Mouse (Mus musculus) megakaryocyte, embryonic 14.5 days (primary cell): ENCODE measurements at regions not wholly inside any gene's neighbourhood (a gene's known extent, or its start where the extent isn't known, plus 50 kb on each side); places are given as distances from the start of the nearest gene placed in this dataset.

Experiments used
- FLI1 ChIP-seq: IDR thresholded peaks from 2 replicates; pipeline ENCODE4 v1.6.1; 2012; ENCODE audit warnings: low read length, inconsistent platforms, mixed read lengths
- GATA1 ChIP-seq: IDR thresholded peaks from 3 replicates; pipeline ENCODE4 v1.6.1; 2012; ENCODE audit warnings: mixed read lengths, low read length, inconsistent platforms, borderline replicate concordance

GRCm38 (mm10) chr16:50509529-50509895 lies 77.3 kb upstream of the Bbx start:
- TF ChIP-seq GATA1 (no peak), FLI1 (no peak)
